Mouse (Mus musculus) heart, postnatal 0 days (tissue): ENCODE results near the gene Afg1l. TPM values are rescaled to one million over a fixed set of nuclear protein-coding genes. Genes with fewer than 3 reads are reported as not detected.

Experiments
- ATAC-seq: fragments of 200-750 bp; cut with Nextera tagmentation; 2 replicates; pipeline ENCODE4 v1.8.0; 2017; ENCODE audit warnings: low read depth, moderate number of reproducible peaks, moderate library complexity; ENCODE audit not compliant: insufficient read depth
- DNase-seq: peaks from one replicate; pipeline ENCODE4 v3.0.0-alpha.2; 2016; ENCODE audit warnings: low spot score
- H3K27ac ChIP-seq: fragments of 300-500 bp; sonication (generic); 2 replicates; pipeline ENCODE4 v1.5.1; 2014; ENCODE audit warnings: low read depth, mild to moderate bottlenecking
- H3K27me3 ChIP-seq: fragments of 300-500 bp; sonication (generic); 2 replicates; pipeline ENCODE4 v1.6.1; 2014; ENCODE audit warnings: low read length, mixed read lengths; ENCODE audit not compliant: control insufficient read depth, insufficient read depth
- H3K36me3 ChIP-seq: fragments of 300-500 bp; sonication (generic); replicated peaks from 2 replicates; pipeline ENCODE4 v1.6.1; 2014; ENCODE audit warnings: low read length, mixed read lengths; ENCODE audit not compliant: control insufficient read depth, insufficient read depth
- H3K4me1 ChIP-seq: fragments of 300-500 bp; sonication (generic); 2 replicates; pipeline ENCODE4 v1.6.1; 2014; ENCODE audit warnings: antibody characterized with exemption; ENCODE audit not compliant: control insufficient read depth, insufficient read depth
- H3K4me2 ChIP-seq: fragments of 300-500 bp; sonication (generic); 2 replicates; pipeline ENCODE4 v1.6.1; 2014; ENCODE audit warnings: low read depth, mild to moderate bottlenecking, low read length, moderate library complexity
- H3K4me3 ChIP-seq: fragments of 300-500 bp; sonication (generic); 2 replicates; pipeline ENCODE4 v1.5.1; 2014; ENCODE audit warnings: low read depth, low read length
- H3K9ac ChIP-seq: fragments of 300-500 bp; sonication (generic); replicated peaks from 2 replicates; pipeline ENCODE4 v1.6.1; 2014; ENCODE audit warnings: low read depth, low read length, mixed read lengths
- H3K9me3 ChIP-seq: fragments of 300-500 bp; sonication (generic); replicated peaks from 2 replicates; pipeline ENCODE4 v1.6.1; 2016; ENCODE audit warnings: low read length; ENCODE audit not compliant: control insufficient read depth
- CTCF ChIP-seq: IDR thresholded peaks from 2 replicates; pipeline ENCODE4 v1.5.1; 2016; ENCODE audit warnings: antibody characterized with exemption, control low read depth, low read depth
- EP300 ChIP-seq: IDR thresholded peaks from 2 replicates; pipeline ENCODE4 v1.6.1; 2016; ENCODE audit warnings: antibody characterized with exemption, low read depth
- WGBS: fragments of 180-500 bp; shearing (Covaris S2); extraction: QIAGEN DNeasy Blood & Tissue Kit; methylation state at CpG from one replicate; pipeline ENCODE4 v1.1.7; 2014; 5-methylcytosine and 5-hydroxymethylcytosine counted together
- polyA plus RNA-seq: library from polyadenylated mRNA; unstranded; fragments of >200 nt; fragmentation: Nextera tagmentation; extraction: Ambion mirVana; gene quantifications from 2 replicates; pipeline ENCODE4 v1.2.1, GENCODE M21; 2015
- total RNA-seq: library from RNA; depleted of rRNA; stranded (reverse); fragments of >200 nt; gene quantifications from 2 replicates; pipeline ENCODE4 v1.2.3, GENCODE M21; 2014; ENCODE audit warnings: low replicate concordance

Gene Afg1l
- total and polyA plus RNA-seq, 2 experiments from 2014 or later: 21.8 to 24.7 TPM

DNA sequence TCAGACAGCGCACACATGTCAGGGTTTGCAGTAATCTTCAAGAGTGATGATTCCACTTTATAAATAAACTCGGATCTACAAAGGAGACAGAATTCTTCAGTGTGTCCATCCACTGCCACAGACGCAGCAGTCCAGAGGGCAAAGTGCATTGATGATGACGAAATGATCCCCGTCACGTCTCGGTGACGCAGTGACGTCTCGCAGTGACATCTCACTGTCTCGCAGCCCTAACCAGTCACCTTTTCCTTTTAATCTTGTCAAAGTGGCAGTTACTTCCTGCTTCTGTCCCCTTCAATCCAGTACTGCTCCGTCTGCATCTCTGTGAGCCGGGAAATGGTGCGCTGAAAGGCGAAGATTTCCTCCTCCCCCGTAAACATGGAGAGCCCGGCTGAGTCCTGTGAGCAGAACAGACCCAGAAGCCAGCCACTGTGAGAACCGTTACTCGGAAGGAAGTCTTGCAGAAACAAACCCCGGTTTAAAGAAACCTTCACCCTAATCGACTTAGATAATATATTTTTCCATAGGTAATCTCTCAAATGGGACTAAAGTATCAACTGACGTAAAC lies 165.1 kb downstream of the Afg1l start:
- Histone ChIP-seq H3K4me2 (no peak overlapping the region), H3K27me3 (no peaks in the 10 kb centered on the region), H3K36me3 (peaks cover 41% of the 10 kb centered on the region), H3K9me3 (no peaks in the 10 kb centered on the region), H3K4me3 (no peak overlapping the region), H3K9ac (no peak overlapping the region), H3K27ac (no peak overlapping the region), H3K4me1 (peaks cover 4% of the 10 kb centered on the region; the same call in 1 of the 2 replicates)
- DNase-seq: no peak
- WGBS: 59% methylated on average over 22 of the region's 22 CpGs
- ATAC-seq: no peak
- TF ChIP-seq CTCF (no peak), EP300 (no peak)

DNA sequence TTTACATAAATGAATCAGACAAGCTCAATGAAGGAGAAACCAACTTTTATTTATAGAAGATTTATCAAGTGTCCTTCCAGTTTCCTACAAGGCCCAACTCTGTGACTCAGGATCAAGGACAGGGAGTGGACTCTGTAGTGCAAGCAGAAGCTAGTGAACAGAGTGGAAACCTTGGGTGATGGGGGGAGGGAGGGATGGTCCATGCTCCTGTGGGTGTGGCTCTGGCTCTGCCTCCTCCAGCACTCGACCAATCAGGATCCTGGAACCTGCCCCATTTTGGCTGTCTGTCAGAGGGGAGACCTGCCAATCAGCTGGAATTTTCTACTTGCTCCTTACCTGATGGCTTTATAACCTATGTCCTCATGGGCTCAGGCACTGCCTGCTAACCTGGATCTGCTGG lies 165.8 kb downstream of the Afg1l start:
- ATAC-seq (no peak), DNase-seq (no peak)
- Histone ChIP-seq H3K9ac (no peak overlapping the region), H3K4me3 (no peak overlapping the region), H3K9me3 (no peaks in the 10 kb centered on the region), H3K36me3 (peaks cover 35% of the 10 kb centered on the region), H3K27me3 (no peaks in the 10 kb centered on the region), H3K4me2 (no peak overlapping the region), H3K27ac (no peak overlapping the region), H3K4me1 (peaks cover 4% of the 10 kb centered on the region; the same call in 1 of the 2 replicates)
- WGBS: 67% methylated on average over 1 of the region's 1 CpGs
- TF ChIP-seq EP300 (no peak), CTCF (no peak)

DNA sequence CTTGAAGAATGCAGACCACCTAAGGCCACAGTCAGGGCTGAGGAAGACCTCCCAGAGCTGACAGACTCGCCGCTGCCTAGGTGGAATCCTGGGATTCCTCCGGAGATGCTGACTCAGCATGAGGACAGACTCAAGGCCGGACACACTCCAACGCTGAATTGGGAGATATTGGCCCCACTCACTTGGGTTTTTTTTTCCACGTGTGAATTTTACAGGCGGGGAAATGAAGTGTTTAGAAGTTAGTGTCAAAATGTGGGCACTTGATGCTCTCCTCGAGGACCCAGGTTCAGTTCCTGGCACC lies 169.7 kb downstream of the Afg1l start:
- ATAC-seq: no peak

DNA sequence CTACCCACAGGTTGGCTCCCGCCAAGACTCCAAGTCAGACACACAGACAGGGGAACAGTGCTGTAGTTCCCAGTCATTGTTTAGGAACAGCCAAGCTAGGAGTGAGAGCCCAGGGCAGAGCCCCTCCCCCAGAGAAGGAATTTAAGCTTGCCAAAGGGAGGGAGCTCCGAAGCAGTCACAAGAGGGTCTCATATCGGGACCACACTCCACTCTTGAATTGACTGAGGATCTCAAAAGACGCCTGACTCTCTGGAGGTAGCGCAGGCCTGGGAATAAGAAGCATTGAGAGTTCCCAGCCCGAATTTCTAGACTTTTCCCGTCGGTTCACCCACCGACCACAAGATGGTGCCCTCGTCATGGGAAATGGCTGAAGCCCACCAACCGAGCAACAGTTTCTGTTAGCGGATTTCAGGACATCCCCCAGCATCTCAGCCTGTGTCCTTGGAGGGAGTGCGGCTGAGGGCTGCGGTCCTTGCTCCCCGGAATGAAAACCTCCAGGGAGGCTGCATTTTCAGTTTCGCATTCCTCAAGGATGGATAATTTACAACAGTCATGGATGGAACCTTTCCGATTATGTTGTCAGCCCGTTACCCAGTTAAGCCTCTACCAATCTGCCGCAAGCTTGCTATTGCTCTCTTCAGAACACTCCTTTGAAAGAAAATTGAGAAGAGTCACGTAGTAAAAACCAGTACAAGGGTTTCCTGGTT lies 170.2 kb downstream of the Afg1l start:
- peak; percentile 65; the same call in 1 of the 2 replicates for ATAC-seq
- Histone ChIP-seq H3K9ac (no peak overlapping the region), H3K4me2 (peak overlapping the region; percentile 58), H3K9me3 (no peaks in the 10 kb centered on the region), H3K4me1 (peaks cover 4% of the 10 kb centered on the region; the same call in 1 of the 2 replicates), H3K36me3 (peaks cover 9% of the 10 kb centered on the region; the same call in 1 of the 2 replicates), H3K4me3 (peak overlapping the region; percentile 37), H3K27ac (no peak overlapping the region), H3K27me3 (no peaks in the 10 kb centered on the region)
- WGBS: 9% methylated on average over 20 of the region's 20 CpGs
- DNase-seq: peak; percentile 43
- TF ChIP-seq CTCF (peak; percentile 84), EP300 (no peak)

More for the DNA sequence above, 169.7 kb downstream of the Afg1l start:
- H3K27ac ChIP-seq: no peak overlapping the region
- H3K4me3 ChIP-seq: peak overlapping the region; percentile 37
- H3K9ac ChIP-seq: no peak overlapping the region
- peaks cover 4% of the 10 kb centered on the region; the same call in 1 of the 2 replicates for H3K4me1 ChIP-seq
- no peak for DNase-seq
- peak overlapping the region; percentile 58 for H3K4me2 ChIP-seq
- no peak for TF ChIP-seq CTCF
- no peak for TF ChIP-seq EP300
- WGBS: 27% methylated on average over 8 of the region's 8 CpGs
- no peaks in the 10 kb centered on the region for H3K9me3 ChIP-seq
- H3K36me3 ChIP-seq: peaks cover 9% of the 10 kb centered on the region; the same call in 1 of the 2 replicates
- H3K27me3 ChIP-seq: no peaks in the 10 kb centered on the region

DNA sequence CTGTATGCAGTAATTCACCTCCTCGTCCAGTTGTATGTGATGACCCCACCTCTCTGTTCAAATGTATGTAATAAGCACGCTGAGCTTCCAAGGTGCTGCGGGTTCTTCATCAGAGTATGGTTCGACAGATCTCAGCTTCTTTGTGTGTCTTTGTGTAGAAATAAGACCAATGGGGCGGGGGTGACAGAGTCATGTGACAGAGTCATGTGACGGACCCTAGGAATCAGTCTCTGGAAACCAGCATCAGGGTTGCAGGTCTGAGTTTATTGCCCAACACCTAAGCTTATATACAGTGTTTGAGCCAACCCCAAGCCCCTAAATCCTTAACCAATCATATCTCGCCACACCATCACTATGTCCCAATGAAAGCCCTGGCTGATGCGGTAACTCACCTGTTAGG lies 171.9 kb downstream of the Afg1l start:
- Histone ChIP-seq H3K4me2 (no peak overlapping the region), H3K4me3 (no peak overlapping the region), H3K9ac (no peak overlapping the region), H3K27ac (no peak overlapping the region), H3K27me3 (no peaks in the 10 kb centered on the region), H3K4me1 (peaks cover 4% of the 10 kb centered on the region; the same call in 1 of the 2 replicates), H3K9me3 (no peaks in the 10 kb centered on the region), H3K36me3 (no peaks in the 10 kb centered on the region)
- TF ChIP-seq EP300 (no peak), CTCF (no peak)
- no peak for DNase-seq
- ATAC-seq: no peak
- 79% methylated on average over 8 of the region's 8 CpGs for WGBS
